Mouse (Mus musculus) heart, embryonic 14.5 days (tissue): ENCODE measurements around the gene Zfp280b. TPM values are rescaled to one million over a fixed set of nuclear protein-coding genes. Genes with fewer than 3 reads are reported as not detected.

Experiments
- microRNA-seq: library from miRNA; unstranded; fragments of <30 nt; microRNA quantifications from one replicate; pipeline ENCODE4, GENCODE M21; 2016
- polyA plus RNA-seq: library from polyadenylated mRNA; unstranded; fragments of >200 nt; fragmentation: Nextera tagmentation; extraction: Ambion mirVana; gene quantifications from 2 replicates; pipeline ENCODE4 v1.2.1, GENCODE M21; 2014

The Zfp280b gene
- polyA plus RNA-seq, 1 experiment from 2014 or later = 13.6 TPM

Small RNA genes within 50 kb of the gene (microRNA-seq; reads per million reads assigned to microRNA genes)
- not detected for gene Mir6409

Other genes starting within 250 kb of the Zfp280b start
- gene Gstt1, start 234.1 kb upstream of the Zfp280b start, polyA plus RNA-seq = 8.6 and 13.5 TPM in 2 replicates
- not detected in 2 replicates for gene Gstt4, start 210.1 kb upstream of the Zfp280b start, polyA plus RNA-seq
- 12.6 and 13.5 TPM in 2 replicates for gene Gstt2, start 195.2 kb upstream of the Zfp280b start, polyA plus RNA-seq
- 2,486 and 2,703 TPM in 2 replicates for gene Mif, start 172.4 kb upstream of the Zfp280b start, polyA plus RNA-seq
- 1.1 and 1.7 TPM in 2 replicates for gene Derl3, start 139.2 kb upstream of the Zfp280b start, polyA plus RNA-seq
- 99.1 and 103 TPM in 2 replicates for gene Smarcb1, start 111.0 kb upstream of the Zfp280b start, polyA plus RNA-seq
- 647 and 682 TPM in 2 replicates for gene Chchd10, start 99.5 kb upstream of the Zfp280b start, polyA plus RNA-seq
- 23.4 and 25.1 TPM in 2 replicates for gene Mmp11, start 96.2 kb upstream of the Zfp280b start, polyA plus RNA-seq
- gene Gm867, start 92.0 kb upstream of the Zfp280b start, polyA plus RNA-seq = 0.28 and 0.57 TPM in 2 replicates
- gene Vpreb3, start 89.6 kb upstream of the Zfp280b start, polyA plus RNA-seq = 0.46 and 0.58 TPM in 2 replicates
- gene Gm5134, start 78.1 kb upstream of the Zfp280b start, polyA plus RNA-seq = not detected in 2 replicates
- not detected in 2 replicates for gene Slc5a4b, start 78.3 kb downstream of the Zfp280b start, polyA plus RNA-seq
- not detected in 2 replicates for gene Slc5a4a, start 114.8 kb downstream of the Zfp280b start, polyA plus RNA-seq
- gene Prmt2, start 205.2 kb downstream of the Zfp280b start, polyA plus RNA-seq = 57.7 and 58.6 TPM in 2 replicates
- gene S100b, start 221.2 kb downstream of the Zfp280b start, polyA plus RNA-seq = 0.80 and 1.1 TPM in 2 replicates